Mouse (Mus musculus): Measurements from ENCODE around the gene Sema4a. TPM values are rescaled to one million over a fixed set of nuclear protein-coding genes. Genes with fewer than 3 reads are reported as not detected.

Sema4a gene
- polyA plus RNA-seq, 1 experiment from 2014 or later = 1.7 TPM

GRCm38 (mm10) chr3:88501366-88502030 is 40.5 kb upstream of the Sema4a start:
- H3K9ac ChIP-seq = peak overlapping the region; percentile 97
- H3K27ac ChIP-seq (replicated peaks) = peak overlapping the region; percentile 92
- no peaks in the 10 kb centered on the region for H3K27me3 ChIP-seq (replicated peaks)
- peak overlapping the region; percentile 94 for H3K4me3 ChIP-seq
- no peak for ATAC-seq (ENCODE audit: extremely low read depth, insufficient number of reproducible peaks, low FRiP score, low TSS enrichment)
- peak overlapping the region; percentile 98 for H3K4me2 ChIP-seq
- peaks cover 58% of the 10 kb centered on the region for H3K4me1 ChIP-seq
- H3K36me3 ChIP-seq = peaks cover 26% of the 10 kb centered on the region
- no peaks in the 10 kb centered on the region for H3K9me3 ChIP-seq
- whole genome bisulfite sequencing = 58% methylated on average over 6 of the region's 6 CpGs

GRCm38 (mm10) chr3:88500655-88501365 is 39.8 kb upstream of the Sema4a start:
- peaks cover 64% of the 10 kb centered on the region for H3K4me1 ChIP-seq
- H3K27me3 ChIP-seq (replicated peaks) = no peaks in the 10 kb centered on the region
- no peak for ATAC-seq (ENCODE audit: extremely low read depth, insufficient number of reproducible peaks, low FRiP score, low TSS enrichment)
- H3K36me3 ChIP-seq = peaks cover 26% of the 10 kb centered on the region
- peak overlapping the region; percentile 98 for H3K4me2 ChIP-seq
- no peak overlapping the region for H3K27ac ChIP-seq (replicated peaks)
- H3K9ac ChIP-seq = peak overlapping the region; percentile 97
- H3K4me3 ChIP-seq = peak overlapping the region; percentile 94
- WGBS = 57% methylated on average over 4 of the region's 4 CpGs
- no peaks in the 10 kb centered on the region for H3K9me3 ChIP-seq

DNA sequence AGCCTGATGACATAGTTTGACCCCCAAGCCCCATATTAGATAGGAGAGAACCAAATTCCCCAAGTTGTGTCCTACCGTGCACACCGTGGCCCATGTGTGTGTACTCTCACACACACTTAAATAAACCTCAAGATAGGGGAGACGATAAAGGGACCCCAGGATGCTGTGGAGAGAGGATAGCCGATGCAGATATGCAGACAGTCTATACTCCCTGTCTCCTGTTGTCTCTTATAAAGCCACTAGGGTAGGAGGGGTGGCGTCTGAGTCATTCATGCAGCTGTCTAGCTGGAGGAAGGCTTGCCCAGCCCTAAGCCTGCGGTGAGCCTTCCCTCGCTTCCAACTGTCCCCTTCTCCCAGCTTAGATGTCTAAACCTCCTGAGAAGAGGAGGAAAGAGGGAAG is 39.1 kb upstream of the Sema4a start:
- no peaks in the 10 kb centered on the region for H3K27me3 ChIP-seq (replicated peaks)
- peak overlapping the region; percentile 94; the same call in 1 of the 2 replicates for H3K4me3 ChIP-seq
- peaks cover 26% of the 10 kb centered on the region for H3K36me3 ChIP-seq
- H3K4me2 ChIP-seq = peak overlapping the region; percentile 98
- H3K4me1 ChIP-seq = peaks cover 66% of the 10 kb centered on the region
- no peak for ATAC-seq (ENCODE audit: extremely low read depth, insufficient number of reproducible peaks, low FRiP score, low TSS enrichment)
- H3K9ac ChIP-seq = no peak overlapping the region; the same call in 1 of the 2 replicates
- H3K9me3 ChIP-seq = no peaks in the 10 kb centered on the region
- no peak overlapping the region for H3K27ac ChIP-seq (replicated peaks)
- 76% methylated on average over 7 of the region's 7 CpGs for WGBS

- Histone ChIP-seq H3K27ac (replicated peaks) (no peak overlapping the region), H3K9me3 (no peaks in the 10 kb centered on the region), H3K4me3 (no peak overlapping the region), H3K36me3 (peaks cover 26% of the 10 kb centered on the region), H3K4me2 (no peak overlapping the region), H3K4me1 (peaks cover 71% of the 10 kb centered on the region), H3K27me3 (replicated peaks) (no peaks in the 10 kb centered on the region), H3K9ac (no peak overlapping the region)
- WGBS = 88% methylated on average over 4 of the region's 4 CpGs
- ATAC-seq (ENCODE audit: extremely low read depth, insufficient number of reproducible peaks, low FRiP score, low TSS enrichment) = no peak
These were observed 38.6 kb upstream of the Sema4a start for GRCm38 (mm10) chr3:88499580-88499979.

DNA sequence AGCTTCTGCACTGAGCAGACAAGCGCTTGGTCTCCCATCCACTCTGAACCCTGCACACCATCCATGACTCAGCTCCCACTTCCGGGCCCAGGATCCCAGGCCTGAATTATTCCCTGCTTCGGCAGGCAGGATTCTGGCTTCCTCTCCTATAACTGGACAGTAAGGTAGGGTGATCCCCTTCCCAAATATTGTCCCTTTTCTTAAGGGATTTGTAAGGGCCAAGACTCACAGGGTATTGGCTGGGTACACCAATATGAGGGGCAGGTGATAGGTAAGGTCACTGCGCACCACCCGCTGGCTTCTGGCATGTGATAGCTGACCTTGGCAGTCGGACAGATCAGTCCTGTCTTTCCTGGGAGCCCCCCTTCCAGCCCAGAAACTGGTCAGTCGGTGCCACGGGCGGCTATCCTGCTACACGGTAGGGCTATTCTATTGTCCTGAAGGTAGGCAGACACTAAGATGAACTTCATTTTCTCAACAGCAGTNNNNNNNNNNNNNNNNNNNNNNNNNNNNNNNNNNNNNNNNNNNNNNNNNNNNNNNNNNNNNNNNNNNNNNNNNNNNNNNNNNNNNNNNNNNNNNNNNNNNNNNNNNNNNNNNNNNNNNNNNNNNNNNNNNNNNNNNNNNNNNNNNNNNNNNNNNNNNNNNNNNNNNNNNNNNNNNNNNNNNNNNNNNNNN is 34.9 kb upstream of the Sema4a start:
- peak overlapping the region; percentile 100 for H3K27ac ChIP-seq (replicated peaks)
- H3K9me3 ChIP-seq = no peaks in the 10 kb centered on the region
- no peak overlapping the region for H3K4me3 ChIP-seq
- ATAC-seq (ENCODE audit: extremely low read depth, insufficient number of reproducible peaks, low FRiP score, low TSS enrichment) = no peak
- peak overlapping the region; percentile 85 for H3K9ac ChIP-seq
- 72% methylated on average over 10 of the region's 10 CpGs for WGBS
- peaks cover 26% of the 10 kb centered on the region for H3K36me3 ChIP-seq
- peaks cover 71% of the 10 kb centered on the region for H3K4me1 ChIP-seq
- H3K4me2 ChIP-seq = peak overlapping the region; percentile 49
- no peaks in the 10 kb centered on the region for H3K27me3 ChIP-seq (replicated peaks)

- peaks cover 24% of the 10 kb centered on the region for H3K36me3 ChIP-seq
- H3K4me3 ChIP-seq = no peak overlapping the region
- ATAC-seq (ENCODE audit: extremely low read depth, insufficient number of reproducible peaks, low FRiP score, low TSS enrichment) = no peak
- no peaks in the 10 kb centered on the region for H3K27me3 ChIP-seq (replicated peaks)
- peak overlapping the region; percentile 85 for H3K9ac ChIP-seq
- no peaks in the 10 kb centered on the region for H3K9me3 ChIP-seq
- peak overlapping the region; percentile 100 for H3K27ac ChIP-seq (replicated peaks)
- peaks cover 71% of the 10 kb centered on the region for H3K4me1 ChIP-seq
- 29% methylated on average over 9 of the region's 9 CpGs for WGBS
- peak overlapping the region; percentile 49 for H3K4me2 ChIP-seq
These were observed 34.0 kb upstream of the Sema4a start for GRCm38 (mm10) chr3:88494836-88495628.

- Histone ChIP-seq H3K27ac (replicated peaks) (peak overlapping the region; percentile 100), H3K4me1 (peaks cover 80% of the 10 kb centered on the region), H3K9ac (peak overlapping the region; percentile 85), H3K4me3 (peak overlapping the region; percentile 55; the same call in 1 of the 2 replicates), H3K27me3 (replicated peaks) (no peaks in the 10 kb centered on the region), H3K4me2 (peak overlapping the region; percentile 83), H3K9me3 (no peaks in the 10 kb centered on the region), H3K36me3 (peaks cover 16% of the 10 kb centered on the region)
- 68% methylated on average over 11 of the region's 11 CpGs for WGBS
- ATAC-seq (ENCODE audit: extremely low read depth, insufficient number of reproducible peaks, low FRiP score, low TSS enrichment) = no peak
These were observed 33.0 kb upstream of the Sema4a start for GRCm38 (mm10) chr3:88493706-88494582.

- peaks cover 58% of the 10 kb centered on the region for H3K36me3 ChIP-seq
- WGBS = 77% methylated on average over 1 of the region's 1 CpGs
- peaks cover 49% of the 10 kb centered on the region for H3K27me3 ChIP-seq (replicated peaks)
- no peak overlapping the region for H3K4me2 ChIP-seq
- H3K9ac ChIP-seq = no peak overlapping the region
- no peak overlapping the region for H3K4me3 ChIP-seq
- H3K4me1 ChIP-seq = peaks cover 43% of the 10 kb centered on the region
- no peak overlapping the region for H3K27ac ChIP-seq (replicated peaks)
- H3K9me3 ChIP-seq = no peaks in the 10 kb centered on the region
- no peak for ATAC-seq (ENCODE audit: extremely low read depth, insufficient number of reproducible peaks, low FRiP score, low TSS enrichment)
These were observed 26.4 kb upstream of the Sema4a start for GRCm38 (mm10) chr3:88487396-88487795.

DNA sequence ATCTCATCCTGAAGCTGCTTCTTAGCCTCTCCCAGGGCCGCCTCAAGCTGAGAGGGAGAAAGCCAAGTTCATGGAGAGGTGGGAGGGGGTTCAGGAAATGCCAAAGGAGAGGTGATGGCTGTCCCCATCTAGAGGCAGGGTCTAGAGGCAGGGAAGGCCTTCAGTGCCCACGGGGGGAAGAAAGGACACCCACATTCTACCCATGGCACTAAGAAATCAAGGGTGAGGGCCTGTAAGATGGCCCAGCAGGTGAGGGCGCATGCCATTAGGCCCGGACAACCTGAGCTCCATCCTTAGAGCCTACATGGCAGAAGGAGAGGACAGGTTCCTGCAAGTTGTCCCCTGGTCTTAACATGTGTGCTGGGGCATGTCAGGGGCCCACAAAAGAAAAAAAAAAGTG is 25.9 kb upstream of the Sema4a start:
- Histone ChIP-seq H3K4me1 (peaks cover 40% of the 10 kb centered on the region), H3K9ac (no peak overlapping the region), H3K9me3 (no peaks in the 10 kb centered on the region), H3K4me2 (no peak overlapping the region), H3K4me3 (no peak overlapping the region), H3K27me3 (replicated peaks) (peaks cover 54% of the 10 kb centered on the region), H3K36me3 (peaks cover 63% of the 10 kb centered on the region), H3K27ac (replicated peaks) (no peak overlapping the region)
- no peak for ATAC-seq (ENCODE audit: extremely low read depth, insufficient number of reproducible peaks, low FRiP score, low TSS enrichment)
- 77% methylated on average over 4 of the region's 4 CpGs for WGBS

DNA sequence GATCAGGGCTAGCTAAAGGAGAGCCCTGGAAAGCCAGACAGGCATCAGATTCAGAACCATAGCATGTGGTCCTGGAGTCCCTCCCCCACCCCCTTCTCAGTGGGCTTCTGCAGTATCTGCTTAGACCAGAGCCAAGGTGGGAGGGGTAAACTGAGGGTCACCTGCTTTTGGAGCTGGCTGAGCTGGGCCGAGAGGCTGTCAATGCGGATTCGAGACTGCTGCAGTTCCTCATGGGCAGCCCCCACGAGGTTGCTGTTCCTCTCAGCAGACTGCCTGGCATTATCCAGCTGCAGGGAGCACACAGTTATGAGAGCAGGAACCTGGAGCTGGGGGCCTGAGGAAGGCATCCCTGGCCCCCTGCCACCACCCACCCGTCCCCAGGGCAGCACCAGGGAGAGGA is 25.1 kb upstream of the Sema4a start:
- H3K4me3 ChIP-seq = no peak overlapping the region
- 0 out of 2 replicates have a peak overlapping the region, but pooled peaks have one; percentile 24 for H3K9ac ChIP-seq
- peaks cover 54% of the 10 kb centered on the region for H3K27me3 ChIP-seq (replicated peaks)
- peaks cover 34% of the 10 kb centered on the region for H3K4me1 ChIP-seq
- peaks cover 69% of the 10 kb centered on the region for H3K36me3 ChIP-seq
- no peak for ATAC-seq (ENCODE audit: extremely low read depth, insufficient number of reproducible peaks, low FRiP score, low TSS enrichment)
- H3K27ac ChIP-seq (replicated peaks) = no peak overlapping the region
- WGBS = 71% methylated on average over 5 of the region's 5 CpGs
- H3K9me3 ChIP-seq = no peaks in the 10 kb centered on the region
- no peak overlapping the region for H3K4me2 ChIP-seq
